Mouse (Mus musculus) forebrain, embryonic 12.5 days (tissue): ENCODE data around the gene Adtrp. TPM values are rescaled to one million over a fixed set of nuclear protein-coding genes. Genes with fewer than 3 reads are reported as not detected.

ENCODE experiments used
- ATAC-seq: fragments of 200-750 bp; cut with Nextera tagmentation; 2 replicates; pipeline ENCODE4 v1.8.0; 2017; ENCODE audit warnings: moderate TSS enrichment; ENCODE audit not compliant: low FRiP score
- H3K27ac ChIP-seq: fragments of 300-500 bp; sonication (generic); 2 replicates; pipeline ENCODE4 v1.5.1; 2016; ENCODE audit warnings: mild to moderate bottlenecking
- H3K27me3 ChIP-seq: fragments of 300-500 bp; sonication (generic); 2 replicates; pipeline ENCODE4 v1.6.1; 2016; ENCODE audit warnings: mild to moderate bottlenecking
- H3K36me3 ChIP-seq: fragments of 300-500 bp; sonication (generic); replicated peaks from 2 replicates; pipeline ENCODE4 v1.6.1; 2016; ENCODE audit warnings: mild to moderate bottlenecking
- H3K4me1 ChIP-seq: fragments of 300-500 bp; sonication (generic); 2 replicates; pipeline ENCODE4 v1.6.1; 2016
- H3K4me2 ChIP-seq: fragments of 300-500 bp; sonication (generic); 2 replicates; pipeline ENCODE4 v1.6.1; 2016; ENCODE audit warnings: mild to moderate bottlenecking, moderate library complexity
- H3K4me3 ChIP-seq: fragments of 300-500 bp; sonication (generic); replicated peaks from 2 replicates; pipeline ENCODE4 v1.5.1; 2016; ENCODE audit warnings: mild to moderate bottlenecking
- H3K9ac ChIP-seq: fragments of 300-500 bp; sonication (generic); 2 replicates; pipeline ENCODE4 v1.6.1; 2016; ENCODE audit warnings: mild to moderate bottlenecking
- H3K9me3 ChIP-seq: fragments of 300-500 bp; sonication (generic); 2 replicates; pipeline ENCODE4 v1.6.1; 2016
- WGBS: fragments of 180-500 bp; shearing (Covaris S2); methylation state at CpG from one replicate; pipeline ENCODE4 v1.1.7; 2016; 5-methylcytosine and 5-hydroxymethylcytosine counted together
- polyA plus RNA-seq: library from polyadenylated mRNA; unstranded; fragments of >200 nt; fragmentation: Nextera tagmentation; extraction: Ambion mirVana; gene quantifications from 2 replicates; pipeline ENCODE4 v1.2.1, GENCODE M21; 2016

Adtrp gene
- 0.19 and 0.24 TPM in 2 replicates for polyA plus RNA-seq

DNA sequence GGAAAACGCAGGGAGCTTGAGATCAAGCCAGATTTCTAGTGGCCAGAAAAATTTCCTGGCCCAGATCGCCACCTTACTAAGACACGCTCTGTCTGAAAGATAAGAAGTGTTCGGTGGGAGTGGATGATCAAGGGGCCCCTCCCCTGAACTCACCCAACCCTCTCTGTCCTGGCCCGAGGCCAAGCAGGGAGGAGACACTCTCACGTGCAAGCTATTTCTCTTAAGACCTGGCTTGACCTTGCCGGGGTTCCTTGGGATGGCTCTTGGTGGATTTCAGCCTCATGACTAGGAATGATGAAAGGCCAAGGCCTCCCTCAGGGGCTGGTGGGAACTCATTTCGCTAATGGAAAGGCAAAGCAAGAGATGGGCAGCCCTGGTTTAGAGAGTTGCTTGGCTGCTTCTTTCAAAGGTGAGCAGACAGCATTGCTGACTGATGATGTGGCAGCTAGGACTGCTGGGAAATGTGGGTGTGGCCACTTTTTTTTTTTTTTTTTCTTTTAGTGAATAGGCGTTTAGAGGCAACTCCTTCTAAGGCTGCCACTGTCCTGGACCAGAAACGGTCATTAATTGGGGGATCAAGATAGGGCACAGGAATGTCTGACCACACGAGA lies at the start of gene Adtrp:
Gene Adtrp, minus strand, starts transcription at position 169 of the 611 bp plus-strand sequence.
- Histone ChIP-seq H3K4me2 (no peak within 1 kb of the TSS), H3K27ac (no peak within 1 kb of the TSS), H3K9ac (no peak within 1 kb of the TSS), H3K36me3 (no peaks in the 10 kb centered on the region), H3K9me3 (no peaks in the 10 kb centered on the region), H3K4me3 (no peak within 1 kb of the TSS), H3K27me3 (no peaks in the 10 kb centered on the region), H3K4me1 (peaks cover 16% of the 10 kb centered on the region)
- no peak for ATAC-seq
- WGBS, result 81% methylated on average over 11 of the region's 11 CpGs

- Histone ChIP-seq H3K27me3 (no peaks in the 10 kb centered on the region), H3K4me3 (no peak overlapping the region), H3K36me3 (no peaks in the 10 kb centered on the region), H3K9ac (no peak overlapping the region), H3K4me2 (no peak overlapping the region), H3K4me1 (no peaks in the 10 kb centered on the region), H3K9me3 (no peaks in the 10 kb centered on the region), H3K27ac (no peak overlapping the region)
- ATAC-seq, result no peak
- WGBS, result 95% methylated on average over 12 of the region's 12 CpGs
These were observed 44.5 kb upstream of the Adtrp start for GRCm38 (mm10) chr13:41892016-41892415.

GRCm38 (mm10) chr13:41890618-41891017 lies 43.1 kb upstream of the Adtrp start:
- Histone ChIP-seq H3K4me1 (no peaks in the 10 kb centered on the region), H3K27me3 (no peaks in the 10 kb centered on the region), H3K27ac (no peak overlapping the region), H3K9me3 (no peaks in the 10 kb centered on the region), H3K4me2 (no peak overlapping the region), H3K4me3 (no peak overlapping the region), H3K9ac (no peak overlapping the region), H3K36me3 (no peaks in the 10 kb centered on the region)
- WGBS, result 88% methylated on average over 4 of the region's 4 CpGs
- ATAC-seq, result no peak

GRCm38 (mm10) chr13:41890111-41890600 lies 42.7 kb upstream of the Adtrp start:
- H3K4me3 ChIP-seq, result no peak overlapping the region
- H3K9me3 ChIP-seq, result no peaks in the 10 kb centered on the region
- 94% methylated on average over 2 of the region's 2 CpGs for WGBS
- ATAC-seq, result no peak
- H3K27me3 ChIP-seq, result no peaks in the 10 kb centered on the region
- H3K4me1 ChIP-seq, result no peaks in the 10 kb centered on the region
- no peaks in the 10 kb centered on the region for H3K36me3 ChIP-seq
- no peak overlapping the region for H3K4me2 ChIP-seq
- no peak overlapping the region for H3K27ac ChIP-seq
- no peak overlapping the region for H3K9ac ChIP-seq

DNA sequence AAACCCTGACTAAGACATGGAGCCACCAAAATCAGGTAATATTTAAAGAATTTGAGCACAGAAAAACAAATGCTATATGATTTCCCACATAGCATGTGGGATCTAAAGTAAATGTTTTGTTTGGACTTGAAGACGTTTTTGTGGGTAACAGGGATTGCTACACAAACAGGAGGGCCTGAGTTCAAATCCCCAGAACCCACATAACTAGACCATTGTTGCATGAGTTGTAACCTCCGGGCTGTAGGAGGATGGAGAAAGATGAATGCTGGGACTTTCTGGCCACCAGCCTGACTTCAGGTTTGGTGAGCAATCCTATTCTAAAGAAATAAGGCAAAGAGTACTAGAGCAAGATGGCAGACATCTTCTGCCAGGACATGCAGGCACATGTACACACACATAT lies 41.2 kb upstream of the Adtrp start:
- no peak for ATAC-seq
- Histone ChIP-seq H3K4me2 (no peak overlapping the region), H3K27me3 (no peaks in the 10 kb centered on the region), H3K4me3 (no peak overlapping the region), H3K36me3 (no peaks in the 10 kb centered on the region), H3K9ac (no peak overlapping the region), H3K4me1 (no peaks in the 10 kb centered on the region), H3K9me3 (no peaks in the 10 kb centered on the region), H3K27ac (no peak overlapping the region)
- WGBS, result 84% methylated on average over 2 of the region's 2 CpGs

GRCm38 (mm10) chr13:41886120-41886519 lies 38.6 kb upstream of the Adtrp start:
- 95% methylated on average over 4 of the region's 4 CpGs for WGBS
- Histone ChIP-seq H3K9ac (no peak overlapping the region), H3K4me2 (no peak overlapping the region), H3K27me3 (no peaks in the 10 kb centered on the region), H3K36me3 (no peaks in the 10 kb centered on the region), H3K4me3 (no peak overlapping the region), H3K9me3 (no peaks in the 10 kb centered on the region), H3K4me1 (no peaks in the 10 kb centered on the region), H3K27ac (no peak overlapping the region)
- ATAC-seq, result no peak

DNA sequence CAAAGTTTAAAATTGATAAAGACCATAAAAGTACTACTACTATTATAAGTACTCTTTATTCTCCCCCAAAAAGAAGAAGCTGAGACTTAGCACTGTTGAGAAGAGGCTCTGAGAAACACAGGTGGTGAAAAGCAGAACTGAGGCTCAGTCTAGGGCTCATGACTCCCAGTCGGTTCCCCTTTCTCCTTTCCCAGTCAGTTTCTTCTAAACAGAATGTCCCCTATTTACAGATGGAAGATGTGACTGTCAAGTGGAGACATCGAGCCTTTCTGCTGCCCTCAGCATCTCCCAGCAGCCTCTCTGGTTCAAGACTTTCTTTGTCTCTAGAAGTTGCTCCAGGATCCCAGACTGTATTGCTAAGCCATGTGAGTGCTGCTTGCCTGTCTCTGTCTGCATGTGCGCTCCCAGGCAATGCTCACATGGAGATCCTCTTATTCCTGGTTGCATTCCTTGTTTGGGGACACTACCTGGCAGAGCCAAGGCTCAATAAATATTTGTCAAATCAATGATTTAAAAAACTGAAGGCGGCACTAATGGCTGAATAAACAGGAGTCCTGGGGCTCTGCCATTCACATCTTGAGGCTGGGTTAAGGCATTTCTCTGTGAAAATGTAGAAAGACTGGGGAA lies 36.3 kb upstream of the Adtrp start:
- Histone ChIP-seq H3K27ac (no peak overlapping the region), H3K4me3 (no peak overlapping the region), H3K4me1 (no peaks in the 10 kb centered on the region), H3K36me3 (no peaks in the 10 kb centered on the region), H3K9ac (no peak overlapping the region), H3K27me3 (no peaks in the 10 kb centered on the region), H3K4me2 (no peak overlapping the region), H3K9me3 (no peaks in the 10 kb centered on the region)
- no peak for ATAC-seq
- 87% methylated on average over 4 of the region's 4 CpGs for WGBS

- Histone ChIP-seq H3K27me3 (no peaks in the 10 kb centered on the region), H3K27ac (no peak overlapping the region), H3K4me1 (no peaks in the 10 kb centered on the region), H3K36me3 (no peaks in the 10 kb centered on the region), H3K9ac (no peak overlapping the region), H3K9me3 (no peaks in the 10 kb centered on the region), H3K4me3 (no peak overlapping the region), H3K4me2 (no peak overlapping the region)
- ATAC-seq, result no peak
- 92% methylated on average over 2 of the region's 2 CpGs for WGBS
These were observed 33.7 kb upstream of the Adtrp start for GRCm38 (mm10) chr13:41881201-41881600.

DNA sequence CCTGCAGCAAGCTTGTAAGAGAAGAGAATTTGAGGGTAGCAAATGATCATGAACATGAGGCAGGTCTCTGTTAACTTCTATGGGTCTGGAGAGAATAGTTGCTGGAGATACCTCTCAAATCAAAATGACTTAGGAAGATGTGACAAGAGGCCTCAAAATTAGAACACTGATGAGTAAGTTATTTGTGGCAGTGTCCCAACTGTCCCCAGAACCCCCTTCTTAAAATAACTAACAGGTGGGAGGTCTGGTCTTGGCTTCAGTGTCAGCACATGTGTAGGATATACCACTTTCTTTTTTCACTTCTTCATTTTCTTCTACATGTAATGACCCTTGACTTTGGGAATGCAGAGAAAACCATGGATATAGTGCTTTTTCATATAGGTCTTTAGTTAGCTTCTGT lies 33.0 kb upstream of the Adtrp start:
- no peak for ATAC-seq
- Histone ChIP-seq H3K27me3 (no peaks in the 10 kb centered on the region), H3K36me3 (no peaks in the 10 kb centered on the region)

DNA sequence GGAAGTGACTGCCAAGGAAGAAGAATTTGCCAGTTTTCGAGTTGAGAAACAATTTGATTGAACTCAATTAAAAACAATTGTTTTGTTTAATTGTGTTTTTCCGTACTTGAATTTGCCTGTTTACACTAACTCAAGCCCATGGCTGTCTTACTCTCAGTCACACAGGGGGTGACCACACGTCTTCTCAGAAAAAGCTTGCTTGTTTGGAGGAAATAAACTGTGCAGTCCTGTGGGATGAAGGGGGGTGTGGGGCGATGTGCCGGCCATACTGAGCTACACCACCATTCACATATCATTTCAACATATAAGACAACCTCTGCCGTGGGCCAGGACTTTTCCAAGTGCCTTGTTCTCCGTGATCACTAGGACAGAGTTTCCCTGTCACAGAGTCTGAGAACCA lies 25.2 kb upstream of the Adtrp start:
- no peak overlapping the region for H3K4me3 ChIP-seq
- H3K9ac ChIP-seq, result no peak overlapping the region
- no peaks in the 10 kb centered on the region for H3K9me3 ChIP-seq
- no peak overlapping the region for H3K4me2 ChIP-seq
- no peak for ATAC-seq
- no peaks in the 10 kb centered on the region for H3K36me3 ChIP-seq
- H3K27me3 ChIP-seq, result no peaks in the 10 kb centered on the region
- H3K27ac ChIP-seq, result no peak overlapping the region
- 76% methylated on average over 7 of the region's 7 CpGs for WGBS
- 0 out of 2 replicates have a peak, but pooled peaks cover 4% of the 10 kb centered on the region for H3K4me1 ChIP-seq

More for the DNA sequence above, 33.0 kb upstream of the Adtrp start:
- Histone ChIP-seq H3K4me2 (no peak overlapping the region), H3K27ac (no peak overlapping the region), H3K4me3 (no peak overlapping the region), H3K9ac (no peak overlapping the region), H3K4me1 (no peaks in the 10 kb centered on the region), H3K9me3 (no peaks in the 10 kb centered on the region)

- 0 out of 2 replicates have a peak, but pooled peaks cover 4% of the 10 kb centered on the region for H3K4me1 ChIP-seq
- H3K4me2 ChIP-seq, result no peak overlapping the region
- no peaks in the 10 kb centered on the region for H3K36me3 ChIP-seq
- no peak for ATAC-seq
- no peak overlapping the region for H3K9ac ChIP-seq
- no peak overlapping the region for H3K4me3 ChIP-seq
- H3K9me3 ChIP-seq, result no peaks in the 10 kb centered on the region
- H3K27me3 ChIP-seq, result no peaks in the 10 kb centered on the region
- WGBS, result 39% methylated on average over 8 of the region's 8 CpGs
- no peak overlapping the region for H3K27ac ChIP-seq
These were observed 24.7 kb upstream of the Adtrp start for GRCm38 (mm10) chr13:41872161-41872562.

GRCm38 (mm10) chr13:41867533-41867932 lies 20.0 kb upstream of the Adtrp start:
- Histone ChIP-seq H3K4me1 (0 out of 2 replicates have a peak, but pooled peaks cover 4% of the 10 kb centered on the region), H3K27me3 (no peaks in the 10 kb centered on the region), H3K9ac (no peak overlapping the region), H3K36me3 (no peaks in the 10 kb centered on the region), H3K4me3 (no peak overlapping the region), H3K9me3 (no peaks in the 10 kb centered on the region), H3K4me2 (no peak overlapping the region), H3K27ac (no peak overlapping the region)
- ATAC-seq, result no peak
- WGBS, result 80% methylated on average over 2 of the region's 2 CpGs

- 90% methylated on average over 6 of the region's 6 CpGs for WGBS
- H3K4me3 ChIP-seq, result no peak overlapping the region
- no peaks in the 10 kb centered on the region for H3K4me1 ChIP-seq
- no peak overlapping the region for H3K4me2 ChIP-seq
- H3K27ac ChIP-seq, result no peak overlapping the region
- no peaks in the 10 kb centered on the region for H3K9me3 ChIP-seq
- H3K36me3 ChIP-seq, result no peaks in the 10 kb centered on the region
- ATAC-seq, result no peak
- H3K27me3 ChIP-seq, result no peaks in the 10 kb centered on the region
- H3K9ac ChIP-seq, result no peak overlapping the region
These were observed 18.1 kb upstream of the Adtrp start for GRCm38 (mm10) chr13:41865575-41865974.
